Mouse (Mus musculus): Measurements from ENCODE around the gene Borcs6.

DNA sequence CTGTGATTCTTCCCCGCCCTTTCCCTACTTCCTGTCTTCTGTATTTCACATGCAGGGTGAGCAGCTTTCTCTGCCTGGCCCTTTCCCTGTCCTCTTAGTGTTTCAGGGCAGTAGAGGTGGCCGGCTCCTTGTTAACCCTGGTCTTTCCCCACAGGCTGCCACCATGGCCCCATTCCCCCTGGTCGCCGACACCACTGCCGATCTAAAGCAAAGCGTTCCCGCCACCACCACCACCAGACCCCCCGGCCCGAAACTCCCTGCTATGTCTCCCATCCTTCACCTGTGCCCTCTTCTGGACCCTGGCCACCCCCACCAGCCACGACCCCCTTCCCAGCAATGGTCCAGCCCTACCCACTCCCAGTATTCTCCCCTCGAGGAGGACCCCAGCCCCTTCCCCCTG is 46.8 kb downstream of the Borcs6 start:
- TF ChIP-seq CTCF (IDR thresholded peaks at IDR 0.05; ENCODE audit: extremely low read depth, insufficient read depth, insufficient read length, insufficient replicate concordance) (no peak), POLR2A (IDR thresholded peaks at IDR 0.05; ENCODE audit: low read depth, low read length) (no peak)

Measured in spleen, adult 2 months (tissue).